Mouse (Mus musculus) thymus, adult 2 months (tissue): ENCODE measurements at regions not wholly inside any gene's neighbourhood (a gene's known extent, or its start where the extent isn't known, plus 50 kb on each side); places are given as distances from the start of the nearest gene placed in this dataset.

Experiments
- CTCF ChIP-seq: fragments of 200-500 bp; IDR thresholded peaks from 2 replicates; pipeline ENCODE4 v1.5.1; 2012; ENCODE audit warnings: mild to moderate bottlenecking, control low read depth, low read length, moderate library complexity, borderline replicate concordance; ENCODE audit not compliant: control insufficient read depth, poor library complexity, insufficient read depth; ENCODE audit errors: extremely low read depth
- POLR2A ChIP-seq: fragments of 200-500 bp; IDR thresholded peaks from 2 replicates; pipeline ENCODE4 v1.6.1; 2012; ENCODE audit warnings: mild to moderate bottlenecking, low read length, control low read depth, moderate library complexity; ENCODE audit not compliant: control insufficient read depth, poor library complexity, insufficient read depth; ENCODE audit errors: extremely low read depth

- TF ChIP-seq CTCF: no peak
- no peak for TF ChIP-seq POLR2A
These were observed 329.8 kb downstream of the Rnf144b start for GRCm38 (mm10) chr13:47452186-47452760.
